Mouse (Mus musculus): Measurements from ENCODE around the gene Tspan31. TPM values are rescaled to one million over a fixed set of nuclear protein-coding genes. Genes with fewer than 3 reads are reported as not detected.

Tspan31 gene
- polyA plus RNA-seq, 1 experiment: 51.5 TPM

- Histone ChIP-seq H3K9me3 (peaks cover 4% of the 10 kb centered on the region; the same call in 1 of the 2 replicates), H3K4me1 (peaks cover 17% of the 10 kb centered on the region), H3K4me3 (replicated peaks) (no peak overlapping the region), H3K36me3 (replicated peaks; ENCODE audit: low read length) (peaks cover 96% of the 10 kb centered on the region), H3K27me3 (replicated peaks) (no peaks in the 10 kb centered on the region)
- TF ChIP-seq FLI1 (IDR thresholded peaks at IDR 0.05; ENCODE audit: low read length) (no peak), GATA1 (IDR thresholded peaks at IDR 0.05; ENCODE audit: borderline replicate concordance, low read length) (no peak)
These were observed 15.6 kb upstream of the Tspan31 start for GRCm38 (mm10) chr10:127085633-127086032.

DNA sequence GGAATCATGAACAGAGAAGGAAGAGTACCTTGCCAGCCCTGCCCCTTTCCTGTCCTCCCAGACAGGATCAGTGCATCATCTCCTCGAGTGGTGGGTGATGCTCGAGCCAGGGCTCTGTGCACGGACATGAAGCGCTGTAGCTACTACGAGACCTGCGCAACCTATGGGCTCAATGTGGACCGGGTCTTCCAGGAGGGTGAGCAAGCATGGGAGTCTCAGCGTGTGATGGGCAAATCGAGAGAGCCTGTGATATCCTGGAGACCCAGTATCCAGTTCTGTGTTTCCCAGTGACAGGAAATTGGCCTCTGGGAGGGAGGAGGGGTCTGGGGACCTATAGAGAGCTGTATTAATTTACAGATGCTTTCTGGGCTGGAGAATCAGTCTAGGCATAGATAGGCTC, 15.0 kb upstream of the Tspan31 start:
- peaks cover 96% of the 10 kb centered on the region for H3K36me3 ChIP-seq (replicated peaks; ENCODE audit: low read length)
- peaks cover 6% of the 10 kb centered on the region; the same call in 1 of the 2 replicates for H3K9me3 ChIP-seq
- H3K27me3 ChIP-seq (replicated peaks): no peaks in the 10 kb centered on the region
- peaks cover 13% of the 10 kb centered on the region for H3K4me1 ChIP-seq
- H3K4me3 ChIP-seq (replicated peaks): no peak overlapping the region
- no peak for TF ChIP-seq GATA1 (IDR thresholded peaks at IDR 0.05; ENCODE audit: borderline replicate concordance, low read length)
- TF ChIP-seq FLI1 (IDR thresholded peaks at IDR 0.05; ENCODE audit: low read length): no peak

DNA sequence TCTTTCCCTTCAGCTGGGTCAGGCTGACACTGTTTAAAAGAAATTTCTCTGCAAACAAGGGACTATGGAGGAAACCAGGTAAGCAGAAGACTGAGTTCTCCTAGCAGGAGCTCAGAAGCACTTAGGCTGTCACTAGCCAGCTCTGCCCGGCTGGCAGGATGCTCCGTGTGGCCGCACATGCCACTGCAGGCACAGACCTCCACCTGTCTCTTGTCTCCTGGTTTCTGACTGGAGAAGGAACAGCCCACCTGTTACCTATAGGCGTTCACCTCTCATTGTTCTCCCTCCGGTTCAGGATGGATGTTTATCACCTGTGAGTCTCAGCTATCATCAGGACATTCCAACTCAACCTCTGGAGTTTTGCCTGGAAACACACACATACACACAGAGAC, 13.8 kb upstream of the Tspan31 start:
- no peak for TF ChIP-seq FLI1 (IDR thresholded peaks at IDR 0.05; ENCODE audit: low read length)
- TF ChIP-seq GATA1 (IDR thresholded peaks at IDR 0.05; ENCODE audit: borderline replicate concordance, low read length): no peak
- Histone ChIP-seq H3K4me1 (peaks cover 13% of the 10 kb centered on the region), H3K27me3 (replicated peaks) (no peaks in the 10 kb centered on the region), H3K9me3 (peaks cover 6% of the 10 kb centered on the region; the same call in 1 of the 2 replicates), H3K4me3 (replicated peaks) (no peak overlapping the region), H3K36me3 (replicated peaks; ENCODE audit: low read length) (peaks cover 96% of the 10 kb centered on the region)

GRCm38 (mm10) chr10:127083292-127083914, 13.3 kb upstream of the Tspan31 start:
- Histone ChIP-seq H3K36me3 (replicated peaks; ENCODE audit: low read length) (peaks cover 95% of the 10 kb centered on the region), H3K9me3 (peaks cover 6% of the 10 kb centered on the region; the same call in 1 of the 2 replicates), H3K4me3 (replicated peaks) (no peak overlapping the region), H3K4me1 (peaks cover 15% of the 10 kb centered on the region), H3K27me3 (replicated peaks) (no peaks in the 10 kb centered on the region)
- TF ChIP-seq GATA1 (IDR thresholded peaks at IDR 0.05; ENCODE audit: borderline replicate concordance, low read length): no peak
- no peak for TF ChIP-seq FLI1 (IDR thresholded peaks at IDR 0.05; ENCODE audit: low read length)

- Histone ChIP-seq H3K4me3 (replicated peaks) (no peak overlapping the region), H3K9me3 (peaks cover 6% of the 10 kb centered on the region; the same call in 1 of the 2 replicates), H3K36me3 (replicated peaks; ENCODE audit: low read length) (peaks cover 92% of the 10 kb centered on the region), H3K4me1 (peaks cover 27% of the 10 kb centered on the region), H3K27me3 (replicated peaks) (no peaks in the 10 kb centered on the region)
- TF ChIP-seq FLI1 (IDR thresholded peaks at IDR 0.05; ENCODE audit: low read length) (no peak), GATA1 (IDR thresholded peaks at IDR 0.05; ENCODE audit: borderline replicate concordance, low read length) (no peak)
These were observed 12.0 kb upstream of the Tspan31 start for GRCm38 (mm10) chr10:127081996-127082620.

GRCm38 (mm10) chr10:127080901-127081780, 11.1 kb upstream of the Tspan31 start:
- Histone ChIP-seq H3K36me3 (replicated peaks; ENCODE audit: low read length) (peaks cover 82% of the 10 kb centered on the region), H3K4me3 (replicated peaks) (no peak overlapping the region), H3K9me3 (peaks cover 6% of the 10 kb centered on the region; the same call in 1 of the 2 replicates), H3K27me3 (replicated peaks) (no peaks in the 10 kb centered on the region), H3K4me1 (peaks cover 36% of the 10 kb centered on the region)
- TF ChIP-seq FLI1 (IDR thresholded peaks at IDR 0.05; ENCODE audit: low read length) (no peak), GATA1 (IDR thresholded peaks at IDR 0.05; ENCODE audit: borderline replicate concordance, low read length) (no peak)

GRCm38 (mm10) chr10:127079665-127080391, 9.8 kb upstream of the Tspan31 start:
- peaks cover 6% of the 10 kb centered on the region; the same call in 1 of the 2 replicates for H3K9me3 ChIP-seq
- TF ChIP-seq FLI1 (IDR thresholded peaks at IDR 0.05; ENCODE audit: low read length) (no peak), GATA1 (IDR thresholded peaks at IDR 0.05; ENCODE audit: borderline replicate concordance, low read length) (no peak)
- H3K36me3 ChIP-seq (replicated peaks; ENCODE audit: low read length): peaks cover 72% of the 10 kb centered on the region

GRCm38 (mm10) chr10:127078677-127079575, 8.9 kb upstream of the Tspan31 start:
- H3K27me3 ChIP-seq (replicated peaks): no peaks in the 10 kb centered on the region
- peaks cover 51% of the 10 kb centered on the region for H3K4me1 ChIP-seq
- TF ChIP-seq FLI1 (IDR thresholded peaks at IDR 0.05; ENCODE audit: low read length) (no peak), GATA1 (IDR thresholded peaks at IDR 0.05; ENCODE audit: borderline replicate concordance, low read length) (no peak)
- peaks cover 63% of the 10 kb centered on the region for H3K36me3 ChIP-seq (replicated peaks; ENCODE audit: low read length)
- H3K9me3 ChIP-seq: peaks cover 6% of the 10 kb centered on the region; the same call in 1 of the 2 replicates
- H3K4me3 ChIP-seq (replicated peaks): no peak overlapping the region

More at GRCm38 (mm10) chr10:127079665-127080391, 9.8 kb upstream of the Tspan31 start:
- Histone ChIP-seq H3K4me3 (replicated peaks) (no peak overlapping the region), H3K27me3 (replicated peaks) (no peaks in the 10 kb centered on the region), H3K4me1 (peaks cover 50% of the 10 kb centered on the region)
